Mouse (Mus musculus): Measurements from ENCODE around the gene Cnnm2. TPM values are rescaled to one million over a fixed set of nuclear protein-coding genes. Genes with fewer than 3 reads are reported as not detected.

Gene Cnnm2
- polyA plus RNA-seq, 1 experiment = 5.5 TPM

DNA sequence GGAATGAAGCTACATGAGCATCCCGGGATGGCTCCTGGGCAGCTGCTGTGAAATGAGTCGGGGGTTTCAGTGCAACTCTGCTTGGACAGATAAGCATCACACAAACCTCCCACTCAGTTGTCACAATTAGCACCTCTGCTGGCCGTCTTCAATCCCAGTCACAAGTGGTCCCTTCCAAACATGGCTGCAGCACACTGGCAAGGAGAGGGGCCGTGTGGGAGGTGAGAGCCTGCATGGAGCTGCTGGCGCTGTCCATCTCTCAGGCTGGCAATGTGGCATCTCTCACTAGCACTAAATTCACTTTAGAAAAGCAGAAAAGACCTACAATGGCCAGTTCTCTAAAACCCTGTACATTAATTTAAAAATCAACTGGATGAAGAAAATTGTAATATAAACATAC lies 136.8 kb downstream of the Cnnm2 start:
- H3K4me3 ChIP-seq (ENCODE audit: extremely low read depth, insufficient read depth, insufficient read length) = no peak overlapping the region
- TF ChIP-seq POLR2A (IDR thresholded peaks at IDR 0.05; ENCODE audit: low read depth, low read length) = no peak
- no peak for TF ChIP-seq CTCF (IDR thresholded peaks at IDR 0.05; ENCODE audit: extremely low read depth, insufficient read depth, insufficient read length, insufficient replicate concordance)
- 97% methylated on average over 5 of the region's 5 CpGs for WGBS
- no peak overlapping the region for H3K27ac ChIP-seq (ENCODE audit: insufficient read depth, low read length)
- peaks cover 3% of the 10 kb centered on the region; the same call in 1 of the 2 replicates for H3K4me1 ChIP-seq (ENCODE audit: control insufficient read depth, insufficient read depth, insufficient read length)
- H3K36me3 ChIP-seq (ENCODE audit: control insufficient read depth, insufficient read depth, low read length) = peaks cover 19% of the 10 kb centered on the region
- no peaks in the 10 kb centered on the region for H3K27me3 ChIP-seq (ENCODE audit: control insufficient read depth, insufficient read depth, low read length)
- DNase-seq (ENCODE audit: low read depth in 1 of 2, low spot score in 2 of 2) = no peak

DNA sequence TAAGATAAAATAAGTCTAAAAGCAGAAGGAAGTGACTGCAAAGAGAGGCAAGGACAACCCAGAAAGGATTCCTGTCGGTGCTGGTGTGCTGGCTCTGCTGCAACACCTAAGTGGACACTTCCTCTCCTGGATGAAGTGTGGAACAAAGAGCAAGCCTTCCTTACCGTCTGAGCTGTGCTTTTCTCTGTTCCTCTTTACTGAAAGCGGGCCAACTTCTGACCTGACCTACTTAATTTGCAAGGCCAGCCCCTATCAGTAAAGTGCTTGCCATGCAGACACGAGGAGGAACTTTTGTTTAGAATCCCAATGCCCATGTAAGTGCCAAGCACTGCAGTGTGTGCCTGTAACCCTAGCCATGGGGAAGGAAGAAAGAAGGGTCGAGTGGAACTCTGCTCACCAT lies 137.9 kb downstream of the Cnnm2 start:
- H3K27ac ChIP-seq (ENCODE audit: insufficient read depth, low read length) = no peak overlapping the region
- peaks cover 3% of the 10 kb centered on the region; the same call in 1 of the 2 replicates for H3K4me1 ChIP-seq (ENCODE audit: control insufficient read depth, insufficient read depth, insufficient read length)
- H3K4me3 ChIP-seq (ENCODE audit: extremely low read depth, insufficient read depth, insufficient read length) = no peak overlapping the region
- peaks cover 20% of the 10 kb centered on the region for H3K36me3 ChIP-seq (ENCODE audit: control insufficient read depth, insufficient read depth, low read length)
- 12% methylated on average over 5 of the region's 5 CpGs for WGBS
- no peak for TF ChIP-seq POLR2A (IDR thresholded peaks at IDR 0.05; ENCODE audit: low read depth, low read length)
- no peak for TF ChIP-seq CTCF (IDR thresholded peaks at IDR 0.05; ENCODE audit: extremely low read depth, insufficient read depth, insufficient read length, insufficient replicate concordance)
- DNase-seq (ENCODE audit: low read depth in 1 of 2, low spot score in 2 of 2) = no peak
- H3K27me3 ChIP-seq (ENCODE audit: control insufficient read depth, insufficient read depth, low read length) = no peaks in the 10 kb centered on the region

DNA sequence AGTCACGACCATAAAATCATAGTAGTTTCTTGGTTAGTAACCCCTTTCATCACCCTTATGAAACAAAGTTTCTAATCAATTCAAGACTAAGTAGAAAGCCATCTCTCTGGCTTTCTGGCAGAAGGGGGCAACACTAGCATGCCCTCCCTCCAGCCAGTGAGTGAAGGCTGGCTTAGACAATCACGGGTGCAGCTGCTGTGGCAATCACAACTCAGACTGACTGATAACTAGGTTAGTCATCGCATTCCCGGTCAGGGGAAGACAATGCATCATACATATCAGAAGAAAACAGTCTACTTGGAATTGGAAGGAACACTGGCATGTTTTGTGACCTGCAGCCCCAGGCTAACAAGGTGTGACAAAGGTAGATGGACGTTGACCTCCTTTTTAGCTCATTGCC lies 138.5 kb downstream of the Cnnm2 start:
- H3K4me3 ChIP-seq (ENCODE audit: extremely low read depth, insufficient read depth, insufficient read length) = no peak overlapping the region
- no peak for DNase-seq (ENCODE audit: low read depth in 1 of 2, low spot score in 2 of 2)
- H3K4me1 ChIP-seq (ENCODE audit: control insufficient read depth, insufficient read depth, insufficient read length) = peaks cover 3% of the 10 kb centered on the region; the same call in 1 of the 2 replicates
- no peak overlapping the region for H3K27ac ChIP-seq (ENCODE audit: insufficient read depth, low read length)
- no peaks in the 10 kb centered on the region for H3K27me3 ChIP-seq (ENCODE audit: control insufficient read depth, insufficient read depth, low read length)
- H3K36me3 ChIP-seq (ENCODE audit: control insufficient read depth, insufficient read depth, low read length) = peaks cover 20% of the 10 kb centered on the region
- TF ChIP-seq POLR2A (IDR thresholded peaks at IDR 0.05; ENCODE audit: low read depth, low read length) (no peak), CTCF (IDR thresholded peaks at IDR 0.05; ENCODE audit: extremely low read depth, insufficient read depth, insufficient read length, insufficient replicate concordance) (no peak)
- WGBS = 70% methylated on average over 5 of the region's 5 CpGs

DNA sequence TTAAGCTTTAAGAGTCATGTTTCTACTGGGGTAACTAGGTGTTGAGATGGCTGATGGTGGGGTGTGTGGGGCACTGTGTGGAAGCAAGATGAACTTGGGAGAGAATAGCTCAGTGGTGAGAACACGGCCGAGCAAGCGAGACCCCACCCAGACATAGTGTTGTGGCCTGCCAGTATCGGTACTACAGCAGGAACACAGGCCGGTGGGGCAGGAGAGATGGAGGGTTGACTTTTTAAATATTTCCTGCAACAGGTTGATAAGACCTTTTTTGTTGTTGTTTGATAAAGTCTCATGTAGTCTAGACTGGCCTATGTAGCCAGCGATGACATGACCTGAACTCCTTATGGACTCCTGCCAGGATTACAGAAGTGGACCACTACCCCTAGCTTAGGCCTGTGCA lies 139.4 kb downstream of the Cnnm2 start:
- Histone ChIP-seq H3K4me3 (ENCODE audit: extremely low read depth, insufficient read depth, insufficient read length) (no peak overlapping the region), H3K36me3 (ENCODE audit: control insufficient read depth, insufficient read depth, low read length) (peaks cover 19% of the 10 kb centered on the region), H3K27me3 (ENCODE audit: control insufficient read depth, insufficient read depth, low read length) (no peaks in the 10 kb centered on the region), H3K27ac (ENCODE audit: insufficient read depth, low read length) (no peak overlapping the region), H3K4me1 (ENCODE audit: control insufficient read depth, insufficient read depth, insufficient read length) (peaks cover 3% of the 10 kb centered on the region; the same call in 1 of the 2 replicates)
- no peak for DNase-seq (ENCODE audit: low read depth in 1 of 2, low spot score in 2 of 2)
- 81% methylated on average over 6 of the region's 6 CpGs for WGBS
- TF ChIP-seq POLR2A (IDR thresholded peaks at IDR 0.05; ENCODE audit: low read depth, low read length) (no peak), CTCF (IDR thresholded peaks at IDR 0.05; ENCODE audit: extremely low read depth, insufficient read depth, insufficient read length, insufficient replicate concordance) (no peak)

DNA sequence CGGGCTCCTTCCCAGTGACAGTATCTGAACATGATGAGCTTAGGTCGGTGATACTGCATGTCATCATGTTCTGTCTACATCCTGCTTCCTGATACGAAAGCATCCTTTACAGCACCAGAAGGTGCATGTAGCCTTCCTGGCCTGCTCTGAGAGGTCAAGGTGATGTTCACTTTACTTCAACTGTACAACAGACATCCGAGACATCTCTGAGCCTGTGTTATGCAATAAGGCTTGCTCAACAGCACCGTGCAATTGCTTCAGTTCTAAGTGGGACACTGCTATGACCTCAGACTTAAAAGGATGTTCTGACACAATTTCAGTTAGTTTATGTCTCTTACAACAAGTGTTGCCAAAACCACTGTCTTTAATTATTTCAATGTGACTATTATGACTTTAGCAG lies 139.9 kb downstream of the Cnnm2 start:
- no peak for DNase-seq (ENCODE audit: low read depth in 1 of 2, low spot score in 2 of 2)
- TF ChIP-seq CTCF (IDR thresholded peaks at IDR 0.05; ENCODE audit: extremely low read depth, insufficient read depth, insufficient read length, insufficient replicate concordance) (no peak), POLR2A (IDR thresholded peaks at IDR 0.05; ENCODE audit: low read depth, low read length) (no peak)
- Histone ChIP-seq H3K27me3 (ENCODE audit: control insufficient read depth, insufficient read depth, low read length) (no peaks in the 10 kb centered on the region), H3K27ac (ENCODE audit: insufficient read depth, low read length) (no peak overlapping the region), H3K4me1 (ENCODE audit: control insufficient read depth, insufficient read depth, insufficient read length) (peaks cover 3% of the 10 kb centered on the region; the same call in 1 of the 2 replicates), H3K36me3 (ENCODE audit: control insufficient read depth, insufficient read depth, low read length) (peaks cover 17% of the 10 kb centered on the region), H3K4me3 (ENCODE audit: extremely low read depth, insufficient read depth, insufficient read length) (no peak overlapping the region)
- WGBS = 73% methylated on average over 5 of the region's 5 CpGs

DNA sequence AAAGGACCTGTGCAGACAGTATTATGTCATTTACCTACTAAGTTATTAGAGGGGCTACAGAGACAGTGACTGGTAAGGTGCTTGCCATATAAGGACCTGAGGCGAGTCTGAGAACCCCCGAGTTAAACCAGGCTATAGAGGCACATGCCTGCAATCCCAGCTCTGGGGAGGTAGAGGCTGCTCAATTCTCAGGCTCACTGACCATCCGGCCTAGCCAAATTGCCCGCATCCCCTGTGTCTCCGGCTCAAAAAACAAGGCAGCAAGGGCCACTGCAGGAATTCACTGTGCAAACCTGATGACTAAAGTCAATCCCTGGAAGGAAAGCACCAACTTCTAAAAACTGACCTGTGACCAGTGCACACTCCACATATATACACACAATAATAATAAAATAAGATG lies 142.0 kb downstream of the Cnnm2 start:
- Histone ChIP-seq H3K27me3 (ENCODE audit: control insufficient read depth, insufficient read depth, low read length) (no peaks in the 10 kb centered on the region), H3K4me3 (ENCODE audit: extremely low read depth, insufficient read depth, insufficient read length) (no peak overlapping the region), H3K27ac (ENCODE audit: insufficient read depth, low read length) (no peak overlapping the region), H3K4me1 (ENCODE audit: control insufficient read depth, insufficient read depth, insufficient read length) (peaks cover 3% of the 10 kb centered on the region; the same call in 1 of the 2 replicates), H3K36me3 (ENCODE audit: control insufficient read depth, insufficient read depth, low read length) (peaks cover 4% of the 10 kb centered on the region)
- TF ChIP-seq CTCF (IDR thresholded peaks at IDR 0.05; ENCODE audit: extremely low read depth, insufficient read depth, insufficient read length, insufficient replicate concordance) = no peak
- no peak for TF ChIP-seq POLR2A (IDR thresholded peaks at IDR 0.05; ENCODE audit: low read depth, low read length)
- WGBS = 98% methylated on average over 5 of the region's 5 CpGs
- no peak for DNase-seq (ENCODE audit: low read depth in 1 of 2, low spot score in 2 of 2)

DNA sequence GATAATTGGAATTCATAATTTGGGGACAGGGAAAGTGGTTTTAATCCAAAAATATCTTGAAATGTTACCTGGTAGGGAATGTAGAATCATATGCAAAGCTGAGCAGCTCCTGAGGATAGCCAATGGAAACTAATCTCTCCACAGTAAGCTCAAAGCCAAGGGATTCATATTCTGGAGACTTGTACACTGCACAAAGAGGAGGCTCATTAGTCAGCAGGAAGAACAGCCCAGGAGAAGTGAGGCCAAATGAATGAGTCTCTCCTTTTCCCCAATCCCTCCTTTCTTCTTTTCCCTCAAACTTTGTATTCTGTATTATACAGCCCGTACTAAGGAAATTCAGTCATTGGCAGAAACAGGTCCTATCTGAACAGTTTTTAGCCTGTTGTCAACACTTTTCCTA lies 143.5 kb downstream of the Cnnm2 start:
- Histone ChIP-seq H3K27ac (ENCODE audit: insufficient read depth, low read length) (no peak overlapping the region), H3K27me3 (ENCODE audit: control insufficient read depth, insufficient read depth, low read length) (no peaks in the 10 kb centered on the region), H3K36me3 (ENCODE audit: control insufficient read depth, insufficient read depth, low read length) (peaks cover 3% of the 10 kb centered on the region), H3K4me3 (ENCODE audit: extremely low read depth, insufficient read depth, insufficient read length) (no peak overlapping the region), H3K4me1 (ENCODE audit: control insufficient read depth, insufficient read depth, insufficient read length) (peaks cover 2% of the 10 kb centered on the region; the same call in 1 of the 2 replicates)
- no peak for DNase-seq (ENCODE audit: low read depth in 1 of 2, low spot score in 2 of 2)
- TF ChIP-seq CTCF (IDR thresholded peaks at IDR 0.05; ENCODE audit: extremely low read depth, insufficient read depth, insufficient read length, insufficient replicate concordance) = no peak
- no peak for TF ChIP-seq POLR2A (IDR thresholded peaks at IDR 0.05; ENCODE audit: low read depth, low read length)
- 86% methylated on average over 1 of the region's 1 CpGs for WGBS

All from spleen, adult 2 months (tissue).